Mouse (Mus musculus) spleen, adult 12 weeks (tissue): ENCODE data around the gene Peli3.
"Not testable (repeated sequence)": the region's sequence is repeated elsewhere in the genome, so short reads cannot be mapped to it uniquely, and the experiment has no call there.

Experiments used
- DNase-seq: peaks from one replicate; pipeline ENCODE4 v3.0.0; 2022; ENCODE audit warnings: low spot score

Peli3 gene

DNA sequence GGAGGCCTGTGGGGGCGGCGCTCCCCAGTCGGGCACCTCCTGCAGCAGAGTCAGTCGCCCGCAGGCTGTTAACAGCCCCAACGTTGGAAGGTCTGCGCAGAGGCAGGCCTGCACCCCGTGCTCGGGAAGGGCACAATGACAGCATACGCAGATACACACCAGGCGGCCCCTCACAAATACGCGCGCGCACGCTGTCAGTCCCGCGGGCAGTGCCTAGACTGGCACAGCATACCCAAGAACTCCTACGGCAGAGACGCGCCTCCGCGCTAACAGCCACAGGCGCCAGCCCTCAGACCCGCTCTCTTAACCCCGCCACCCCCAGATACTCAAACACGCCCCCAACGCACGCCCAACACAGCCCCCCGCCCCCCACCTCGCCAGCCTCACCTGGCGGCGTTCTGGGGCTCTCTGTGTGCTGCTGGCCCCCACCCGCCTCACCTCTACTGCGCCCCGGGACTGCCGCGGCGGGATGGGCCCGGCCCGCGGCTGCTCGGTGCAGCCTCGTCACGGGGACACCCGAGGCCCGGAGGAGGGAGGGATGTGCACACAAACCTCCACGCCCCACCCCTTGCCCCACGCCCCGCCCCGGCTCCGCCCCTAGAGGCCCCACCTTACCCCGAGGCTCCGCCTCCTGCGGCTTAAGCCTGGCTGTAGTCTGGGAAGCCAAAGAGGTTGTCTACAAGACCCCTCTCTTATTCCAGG is at the start of gene Peli3:
TSS of gene Peli3 (minus strand) at position 577 of the 702 bp plus-strand sequence.
- peak; percentile 52 for DNase-seq

DNA sequence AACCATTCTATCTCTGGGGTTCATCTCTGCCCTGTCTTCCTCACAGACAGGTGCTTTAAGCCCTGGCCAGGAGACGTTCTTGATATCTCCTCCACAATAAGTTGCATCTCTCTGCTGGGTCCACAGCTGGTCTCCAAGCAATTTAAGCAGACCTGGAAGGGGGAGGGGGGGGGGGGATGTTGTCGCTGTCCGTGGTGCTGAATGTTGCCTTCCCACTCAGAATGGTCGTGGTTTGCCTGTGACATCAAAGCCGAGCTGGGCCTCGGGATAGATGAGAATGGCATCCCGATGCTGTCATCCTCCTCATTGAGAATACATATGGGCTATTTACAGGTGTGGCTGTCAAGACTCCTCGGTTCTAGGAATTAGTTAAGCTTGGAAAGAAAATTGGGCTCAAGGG is 49.4 kb upstream of the Peli3 start:
- DNase-seq = no peak

DNA sequence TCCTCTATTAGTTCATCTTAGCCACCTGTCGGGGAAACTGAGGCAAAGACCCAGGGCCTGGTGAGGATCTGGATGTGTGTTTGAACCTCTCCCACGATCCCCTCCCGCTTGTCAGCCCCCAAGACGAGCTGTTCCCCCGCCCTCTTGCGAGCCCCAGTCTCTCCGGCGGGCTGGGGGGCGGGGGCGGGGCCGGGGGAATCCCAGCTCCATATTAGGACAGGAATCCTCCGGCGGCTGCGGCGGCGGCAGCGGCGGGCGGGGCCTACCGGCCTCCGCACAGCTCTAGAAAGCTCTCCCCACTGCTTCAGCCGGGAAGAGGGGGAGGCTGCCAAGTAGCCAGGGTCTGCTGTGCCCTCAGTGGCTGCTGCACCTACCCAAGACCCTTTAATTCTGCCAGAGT is 47.8 kb upstream of the Peli3 start:
- DNase-seq = no peak

DNA sequence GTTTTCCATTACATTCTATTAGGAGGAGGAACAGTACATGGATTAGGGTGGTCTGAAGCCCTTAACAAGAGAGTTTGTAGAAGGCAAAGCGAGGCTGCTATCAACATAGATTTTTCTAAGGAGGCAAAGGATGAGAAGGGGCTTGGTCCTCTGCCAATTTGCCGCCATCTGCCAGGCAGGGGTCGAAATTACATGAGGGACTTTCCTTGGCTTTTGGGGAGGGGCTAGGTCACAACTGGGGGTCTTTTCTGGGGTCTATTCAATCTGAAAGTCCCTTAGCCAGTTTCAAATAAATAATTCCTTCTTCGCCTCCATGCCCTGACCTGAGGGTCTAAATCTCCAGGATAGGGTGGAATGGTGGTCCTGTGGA is 47.3 kb upstream of the Peli3 start, which contains the start of gene Npas4:
TSS of gene Npas4 (minus strand) at position 61 of the 370 bp plus-strand sequence.
- DNase-seq = no peak

DNA sequence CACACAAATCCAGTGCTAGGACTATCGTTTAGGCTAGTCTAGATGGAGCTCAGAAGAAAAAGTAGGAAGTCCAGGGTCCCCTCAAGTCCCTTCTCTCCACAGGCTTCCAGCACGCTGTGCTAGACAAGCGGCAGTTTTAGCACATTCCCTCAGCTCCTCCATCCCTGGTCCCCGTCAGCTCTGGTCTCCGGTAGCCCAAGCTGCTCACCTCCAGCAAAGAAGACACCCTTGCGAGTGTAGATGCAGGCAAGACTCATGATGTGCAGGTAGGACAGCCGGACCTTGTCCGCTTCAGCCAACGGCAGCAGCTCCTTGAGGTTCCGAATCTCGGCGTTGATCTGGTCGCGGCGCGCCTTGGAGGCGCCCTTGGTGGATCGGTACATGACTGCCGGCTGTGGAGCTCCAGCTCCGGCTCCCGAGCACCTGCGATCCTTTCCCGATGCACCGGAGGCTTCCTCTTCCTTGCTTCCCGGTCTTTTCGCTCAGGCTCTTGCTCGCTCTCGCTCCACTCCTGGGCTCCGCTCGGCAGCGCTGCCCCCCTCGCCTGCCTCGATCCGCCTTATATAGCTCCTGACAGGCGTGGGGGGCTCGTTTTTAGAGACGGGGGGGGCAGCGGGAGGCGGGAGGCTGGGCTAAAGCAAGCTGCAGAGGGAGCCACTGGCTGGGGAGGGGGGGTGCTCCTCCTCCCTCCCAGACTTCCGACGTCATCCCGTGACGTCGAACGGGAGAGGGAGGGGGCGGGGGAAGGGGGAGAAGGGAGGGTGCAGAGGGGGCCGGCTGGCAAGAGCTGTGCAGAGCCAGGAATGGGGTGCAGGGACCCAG is 46.7 kb upstream of the Peli3 start:
- DNase-seq = no peak

DNA sequence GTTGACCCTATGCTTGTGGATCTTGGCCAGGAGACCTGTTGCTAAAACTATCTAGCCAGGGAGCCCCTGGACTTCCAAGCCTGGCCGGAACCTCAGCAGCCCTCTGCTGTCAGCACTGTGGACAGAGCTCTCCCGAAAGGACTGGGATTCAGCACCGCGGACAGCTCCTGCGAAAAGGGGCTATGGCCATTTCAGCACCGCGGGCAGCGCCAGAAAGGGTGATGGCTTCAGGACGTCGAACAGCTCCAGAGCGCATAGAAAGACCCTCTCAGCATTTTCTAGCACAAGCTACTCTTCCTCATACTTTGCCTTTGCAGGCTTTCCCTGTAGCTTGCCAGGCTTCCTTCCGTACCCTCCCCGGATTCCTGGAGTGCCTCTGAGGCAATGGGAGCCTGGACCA is 46.1 kb upstream of the Peli3 start:
- peak; percentile 63 for DNase-seq

DNA sequence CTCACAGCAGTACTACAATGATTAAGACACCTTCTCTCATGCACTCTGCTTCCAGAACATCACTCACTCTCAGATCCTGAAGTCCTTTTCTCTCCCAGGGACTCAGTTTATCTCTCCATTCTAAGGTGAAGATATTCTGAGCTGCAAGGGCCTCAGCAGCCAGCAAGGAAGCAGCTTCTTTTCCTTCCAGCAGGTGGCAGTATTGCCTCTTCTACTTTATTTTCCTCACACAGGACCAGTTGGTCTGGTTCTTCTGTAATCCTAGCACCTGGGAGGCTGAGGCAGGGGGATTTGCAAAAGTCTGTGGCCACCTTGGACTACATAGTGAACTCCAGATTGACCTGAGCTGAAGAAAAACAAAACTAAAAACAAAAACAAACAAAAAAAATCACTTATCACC is 38.8 kb upstream of the Peli3 start:
- peak; percentile 16 for DNase-seq

DNA sequence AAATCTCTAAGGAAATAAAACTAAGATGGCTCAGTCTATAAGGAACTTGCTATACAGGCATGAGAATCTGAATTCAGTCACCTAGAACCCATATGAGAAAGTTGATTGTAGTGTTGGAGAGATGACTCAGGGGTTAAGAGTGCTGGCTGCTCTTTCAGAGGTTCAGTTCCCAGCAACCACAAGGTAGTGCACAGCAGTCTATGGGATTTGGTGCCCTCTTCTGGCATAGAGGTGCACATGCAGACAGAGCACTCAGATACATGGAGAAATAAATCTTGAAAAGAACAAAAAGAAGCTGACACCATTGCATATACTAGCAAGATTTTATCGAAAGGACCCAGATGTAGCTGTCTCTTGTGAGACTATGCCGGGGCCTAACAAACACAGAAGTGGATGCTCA is 25.3 kb upstream of the Peli3 start:
- no peak for DNase-seq

DNA sequence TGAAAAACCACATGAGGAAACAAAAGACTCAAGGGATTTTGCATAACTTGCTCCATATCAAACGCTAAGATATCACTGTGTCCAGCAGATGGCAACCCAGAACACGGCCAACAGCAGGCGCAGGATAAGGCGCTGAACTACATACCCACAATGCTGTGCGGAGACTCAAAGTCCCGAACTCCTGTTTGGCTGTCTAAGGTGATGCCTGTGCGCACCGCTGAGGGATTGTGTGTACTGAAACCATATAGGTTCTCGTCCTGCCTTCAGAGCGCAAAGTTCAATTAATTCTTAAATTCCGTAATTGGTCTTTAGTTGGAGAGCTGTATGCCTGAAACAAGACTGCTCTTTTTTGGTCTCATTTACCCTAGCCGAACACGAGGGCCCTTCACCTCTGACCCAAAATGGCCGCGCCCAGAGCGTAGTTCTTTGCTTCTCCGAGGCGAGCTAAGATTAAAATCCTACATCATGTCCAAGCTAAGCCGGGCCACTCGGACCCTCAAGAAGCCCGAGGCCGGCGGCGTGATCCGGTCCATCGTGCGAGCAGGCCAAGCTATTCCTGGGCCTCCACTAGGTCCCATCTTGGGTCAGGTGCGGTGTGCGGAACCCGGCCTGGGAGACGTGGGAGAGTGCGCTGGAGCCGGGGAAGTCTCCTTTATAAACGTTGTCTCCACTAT is 19.1 kb upstream of the Peli3 start, which contains the start of gene Mrpl11:
TSS of gene Mrpl11 (plus strand) at position 220 of the 674 bp plus-strand sequence.
- DNase-seq = peak; percentile 83

DNA sequence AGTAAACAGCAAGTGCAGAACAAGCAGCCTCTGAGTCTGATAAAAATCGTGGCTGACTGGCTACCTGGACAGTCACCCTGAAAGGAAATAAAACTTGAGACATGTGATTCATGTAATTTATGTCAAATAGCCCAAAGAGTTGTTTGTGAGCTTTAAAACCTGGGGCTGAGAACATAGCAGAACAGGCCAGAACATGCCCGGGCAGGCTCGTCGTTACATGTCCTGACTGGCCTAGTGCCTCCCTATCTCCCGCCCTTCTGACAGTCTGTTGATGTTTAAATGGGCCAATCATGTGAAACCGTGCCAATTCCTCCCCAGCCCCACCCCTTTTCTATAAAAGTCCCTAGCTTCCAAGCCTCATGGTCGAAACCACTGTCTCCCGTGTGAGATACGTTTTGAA is 5.7 kb upstream of the Peli3 start:
- DNase-seq = not testable (repeated sequence)

DNA sequence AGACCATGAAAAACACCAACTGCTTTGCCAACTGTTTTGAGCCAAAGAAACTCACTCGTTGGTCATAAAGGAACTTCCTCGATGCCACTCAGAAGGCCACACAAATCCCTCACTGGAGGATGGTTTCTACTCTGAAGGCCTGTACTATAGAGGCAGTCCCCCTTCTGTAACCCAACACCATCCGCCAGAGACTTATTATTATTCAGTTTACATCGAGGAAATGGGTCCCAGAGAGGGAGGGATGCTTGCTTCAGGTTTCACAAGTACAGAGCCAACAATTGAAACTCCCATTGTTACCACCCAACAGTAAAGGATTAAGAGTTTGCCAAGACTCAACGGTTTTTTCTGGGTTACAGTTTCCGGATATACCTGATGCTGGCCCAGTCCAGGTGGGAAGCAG is 2.6 kb upstream of the Peli3 start:
- no peak for DNase-seq

DNA sequence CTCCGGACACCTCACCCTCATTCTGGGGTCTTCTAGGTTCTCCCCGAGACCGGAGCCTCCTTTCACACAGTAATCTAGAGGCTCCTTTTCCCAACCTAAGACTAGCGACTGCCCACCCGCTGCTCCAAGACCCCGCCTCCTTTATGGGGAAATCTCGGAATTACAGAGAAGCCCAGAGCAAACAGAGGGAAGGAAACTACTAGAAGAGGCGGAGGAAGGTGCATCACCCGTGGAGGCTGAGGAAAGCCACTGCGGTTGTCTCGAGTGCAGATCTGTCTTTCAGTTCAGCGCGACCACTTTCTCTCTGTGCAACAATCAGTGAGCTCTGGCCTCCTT is 294 bp upstream of the Peli3 start:
- DNase-seq = no peak

DNA sequence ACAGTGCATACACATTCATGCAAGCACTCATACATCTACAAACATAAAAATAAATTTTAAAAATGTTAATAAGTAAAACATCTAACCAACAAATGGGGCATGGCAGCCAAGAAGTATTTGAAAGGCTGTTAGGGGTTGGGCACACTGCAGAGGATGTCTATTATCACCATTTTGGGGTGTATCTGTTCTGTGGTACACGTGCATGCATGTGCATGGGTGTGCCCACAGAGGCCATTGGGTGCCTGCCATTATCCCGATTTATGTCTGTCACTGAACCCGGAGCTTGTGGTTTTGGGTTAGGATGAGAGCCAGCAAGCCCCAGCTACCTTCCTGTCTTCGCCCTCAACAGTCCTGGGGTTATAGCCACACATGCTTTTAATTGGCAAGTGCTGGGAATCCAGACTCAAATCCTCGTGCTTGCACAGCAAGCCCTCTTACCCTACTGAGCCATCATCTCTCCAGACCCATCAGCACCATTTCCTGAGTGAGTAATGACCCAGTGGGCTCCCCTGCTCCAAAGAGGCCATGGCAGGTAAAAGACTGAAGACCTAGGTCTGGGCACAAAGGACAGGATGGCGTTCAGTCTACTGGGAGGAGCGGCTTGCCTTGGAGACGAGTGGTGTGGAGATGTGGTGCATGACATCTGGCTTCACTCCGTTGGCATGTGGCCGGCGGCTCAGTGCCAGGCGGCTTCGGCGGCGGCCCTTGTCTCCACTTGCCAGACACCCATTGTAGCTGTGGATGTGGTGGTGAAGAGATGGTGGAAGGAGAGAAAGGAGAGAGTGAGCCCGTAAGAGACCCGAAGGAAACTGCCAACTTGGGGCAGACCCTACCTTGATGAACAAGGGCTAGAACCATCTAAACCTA is 5.2 kb downstream of the Peli3 start:
- no peak for DNase-seq

DNA sequence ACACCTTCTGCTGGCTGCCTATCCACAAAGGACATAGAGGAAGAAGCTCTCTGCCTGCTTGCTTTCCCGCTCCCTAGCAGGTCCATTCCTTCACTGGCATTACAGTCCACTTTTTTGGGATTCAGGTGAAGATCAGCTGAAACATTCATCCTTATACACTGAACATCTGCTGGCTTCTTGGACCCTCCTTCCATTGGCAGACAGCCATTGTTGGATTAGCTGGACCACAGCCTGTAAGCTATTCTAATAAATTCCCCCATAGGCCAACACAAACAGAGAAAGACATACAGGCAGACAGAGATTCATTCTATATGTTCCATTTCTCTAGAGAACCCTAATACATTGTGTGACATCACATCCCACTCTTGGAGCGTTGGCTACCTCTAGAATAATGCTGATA is 6.0 kb downstream of the Peli3 start:
- no peak for DNase-seq

DNA sequence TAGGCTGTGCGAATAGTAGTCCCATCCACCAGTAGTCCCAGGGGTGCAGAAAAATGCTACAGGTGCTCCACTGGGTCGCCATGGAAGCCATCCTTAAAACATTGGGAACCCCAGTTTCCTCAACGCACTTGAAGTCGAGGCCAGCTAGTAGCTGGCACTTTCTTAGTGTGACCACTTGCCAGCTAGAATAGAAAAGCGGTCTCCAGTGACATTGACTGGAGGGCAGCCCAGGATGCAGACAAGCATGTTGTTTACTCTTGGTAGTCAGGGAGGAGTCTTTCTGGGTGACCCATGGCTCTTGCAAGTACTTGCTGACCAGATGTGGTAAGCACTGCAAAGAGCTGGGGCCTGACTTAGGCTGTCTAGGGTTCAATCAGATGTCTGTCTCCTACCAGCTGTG is 14.1 kb downstream of the Peli3 start:
- DNase-seq = no peak

DNA sequence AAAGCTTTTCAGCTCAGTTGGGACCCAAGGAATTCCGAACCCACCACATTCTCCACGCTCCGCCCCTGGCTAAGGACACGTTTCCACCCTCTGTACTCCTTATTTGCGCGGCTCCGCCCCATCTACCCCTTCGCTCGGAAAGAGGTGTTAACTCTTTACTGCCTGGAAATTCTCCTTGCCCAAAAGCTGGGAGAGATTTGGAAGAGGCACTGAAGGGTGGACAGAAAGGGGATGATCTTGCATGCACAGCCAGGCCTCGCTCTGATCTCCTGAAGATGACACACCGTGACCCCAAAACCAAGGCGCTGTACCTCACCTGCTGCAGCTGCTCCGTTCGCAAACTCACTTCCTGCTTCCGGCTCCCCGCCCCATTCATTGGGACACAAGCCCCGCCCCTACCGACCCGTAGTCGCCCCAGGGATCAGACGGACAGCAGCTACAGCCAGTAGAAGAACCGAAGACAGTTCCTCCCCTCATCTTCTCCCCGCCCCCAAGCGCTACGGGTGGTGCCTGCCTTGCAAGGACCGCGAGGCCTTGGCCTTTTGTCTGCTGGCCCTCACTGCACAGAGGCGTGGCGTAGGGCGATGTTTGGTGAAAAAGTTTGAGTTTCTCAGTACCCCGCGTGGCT is 14.9 kb downstream of the Peli3 start, which contains the start of gene Dpp3:
TSS of gene Dpp3 (minus strand) at position 384 of the 628 bp plus-strand sequence.
- peak; percentile 95 for DNase-seq

DNA sequence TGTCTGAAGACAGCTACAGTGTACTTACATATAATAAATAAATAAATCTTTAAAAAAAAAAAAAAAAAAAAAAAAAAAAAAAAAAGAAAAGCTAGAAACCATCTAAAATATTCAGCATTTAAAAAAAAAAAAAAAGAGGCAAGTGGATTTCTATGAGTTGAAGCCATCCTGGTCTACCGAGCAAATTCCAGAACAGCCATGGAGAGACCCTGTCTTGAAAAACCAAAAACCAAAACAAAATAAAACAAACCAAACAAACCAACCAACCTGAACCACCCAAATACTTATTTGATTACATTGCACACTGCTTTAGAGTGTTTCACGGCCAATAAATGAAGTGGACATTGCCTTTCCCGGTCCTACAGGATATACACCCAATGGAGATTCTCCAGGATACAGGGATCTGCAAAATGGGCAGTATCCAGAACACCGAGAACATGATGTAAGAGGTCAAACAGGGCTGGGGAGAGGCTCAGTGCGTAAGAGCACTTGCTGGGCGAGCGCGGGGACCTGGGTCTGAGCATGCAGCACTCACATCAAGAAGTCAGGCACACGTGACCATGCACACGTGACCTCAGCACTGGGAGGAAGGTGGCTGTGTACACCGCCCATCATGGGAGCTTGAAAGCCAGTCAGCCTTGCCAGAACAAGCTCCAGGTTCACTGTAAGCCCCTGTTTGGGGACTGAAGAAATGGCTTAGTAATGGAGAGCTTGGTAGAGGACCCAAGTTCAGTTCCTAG is 17.6 kb downstream of the Peli3 start:
- DNase-seq = no peak

DNA sequence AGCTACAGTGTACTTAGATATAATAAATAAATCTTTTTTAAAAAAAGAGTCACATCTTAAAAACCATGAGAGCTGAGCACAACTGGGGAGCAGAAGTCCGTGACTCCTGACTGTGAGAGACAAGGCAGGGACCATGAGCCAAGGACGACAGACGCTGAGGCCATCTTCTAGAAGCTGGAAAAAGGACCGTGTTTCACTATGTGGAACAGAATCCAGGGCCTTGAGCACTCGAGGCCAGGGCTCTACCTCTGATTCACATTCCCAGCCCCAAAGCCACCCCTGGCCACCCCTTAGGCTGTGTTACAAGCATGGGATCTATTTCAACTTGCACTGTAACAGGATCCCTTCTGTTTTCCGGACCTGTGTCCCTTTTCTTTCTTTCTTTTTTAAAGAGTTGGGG is 23.3 kb downstream of the Peli3 start:
- no peak for DNase-seq

DNA sequence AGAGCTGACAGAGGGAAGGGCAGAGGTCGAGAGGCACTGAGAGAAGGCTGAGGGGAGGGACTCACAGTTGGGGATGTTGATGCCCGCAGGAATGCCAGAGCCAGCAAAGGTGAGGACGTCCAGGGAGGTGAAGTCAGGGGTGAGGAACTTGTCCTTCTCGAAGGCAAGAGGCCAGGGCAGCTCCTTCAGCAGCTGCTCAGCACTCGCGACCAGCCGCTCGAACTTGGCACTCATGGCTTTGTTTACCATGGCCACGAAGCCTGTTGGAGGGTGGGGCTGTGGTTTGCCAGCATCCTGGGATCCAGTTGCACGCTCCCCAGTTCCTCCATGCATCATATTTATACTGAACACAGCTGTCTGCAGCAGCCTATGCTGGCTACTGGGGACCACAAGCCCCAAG is 26.1 kb downstream of the Peli3 start:
- no peak for DNase-seq

DNA sequence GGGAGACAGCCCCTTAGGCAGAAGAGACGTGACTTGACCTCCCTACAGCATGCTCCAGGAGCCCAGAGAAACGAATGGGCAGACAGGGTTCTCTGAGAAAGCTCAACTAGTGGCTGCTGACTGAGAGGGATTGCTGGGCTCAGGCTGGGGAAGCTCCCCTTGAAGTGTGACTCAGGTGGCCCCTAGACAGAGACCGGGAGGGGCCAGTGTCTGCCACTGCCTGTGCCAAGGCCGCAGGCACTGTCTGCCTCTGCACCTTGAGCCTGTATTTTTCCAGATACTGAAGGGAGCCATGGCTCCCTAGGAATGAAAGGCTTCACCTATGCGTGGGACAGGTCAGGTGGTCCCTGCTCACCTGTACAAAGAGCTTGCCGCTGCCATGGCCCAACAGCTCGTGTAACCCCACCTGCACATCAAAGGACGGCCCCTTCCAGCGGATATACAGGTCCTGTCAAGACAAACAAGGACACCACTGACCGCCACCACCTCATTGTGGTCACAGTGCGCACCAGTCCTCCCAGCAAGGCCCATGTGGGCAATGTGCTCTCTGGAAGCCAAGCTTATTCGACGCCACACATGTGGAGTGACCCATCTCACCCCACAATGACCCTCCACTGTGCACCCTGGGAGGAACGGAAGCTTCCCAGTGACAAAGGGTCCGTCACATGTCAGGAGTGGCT is 26.9 kb downstream of the Peli3 start:
- no peak for DNase-seq
